In the genomic region with DNA sequence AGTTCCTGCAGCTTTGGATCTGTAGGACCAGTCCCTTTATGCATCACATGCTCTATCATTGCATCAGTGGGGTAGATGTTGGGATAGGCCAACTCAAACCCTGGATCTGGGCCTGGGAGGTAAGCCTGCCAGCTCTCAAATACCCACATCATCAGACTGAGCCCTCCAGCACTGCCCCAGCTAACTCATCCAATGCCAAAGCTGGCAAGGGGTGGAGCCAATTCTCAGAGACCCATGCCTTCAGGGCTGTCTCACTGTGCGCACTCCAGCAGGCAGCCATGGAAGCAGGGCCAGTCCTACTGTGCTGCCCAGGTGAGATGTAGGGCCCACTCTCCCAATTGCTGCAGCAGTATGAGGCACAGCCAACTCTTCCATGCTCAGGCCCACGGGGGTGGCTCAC, we compare ENCODE assay signal across 22 mouse cellular contexts.
"Had no signal": no experiment of that assay in that cellular context is flagged by ENCODE, and none has a peak within 500 bp of the region (broad histone marks: within the 10 kb centered on the region; RNA-seq: fewer than 3 reads in every experiment).

No protein-coding gene starts in this region.

- H3K4me3 ChIP-seq: left cerebral cortex, adult 2 months; midbrain, embryonic 12.5 days; myocyte; neural tube, embryonic 13.5 days; stomach, embryonic 15.5 days had no signal

- H3K4me1 ChIP-seq: midbrain, embryonic 12.5 days; neural tube, embryonic 13.5 days; stomach, embryonic 15.5 days had no signal

- DNase-seq: kidney, adult 18-20 months; kidney, postnatal 36 days; layer of hippocampus, postnatal 36 days; liver, postnatal 0 days; lung, embryonic 14.5 days; retina, postnatal 1 day; right cerebral cortex, postnatal 25 days; spleen, adult 18-20 months; thymus, adult 2 months; thymus, postnatal 14 days; thymus, postnatal 4 days had no signal

- H3K27me3 ChIP-seq: neural tube, embryonic 13.5 days; stomach, embryonic 15.5 days had no signal

- H3K4me2 ChIP-seq: liver, embryonic 11.5 days; lung, embryonic 14.5 days; midbrain, embryonic 12.5 days; neural tube, embryonic 13.5 days; stomach, embryonic 15.5 days had no signal

- H3K9me3 ChIP-seq: midbrain, embryonic 12.5 days; neural tube, embryonic 13.5 days; stomach, embryonic 15.5 days had no signal

- H3K9ac ChIP-seq: liver, embryonic 14.5 days; liver, postnatal 0 days; lung, embryonic 14.5 days; midbrain, embryonic 12.5 days; neural tube, embryonic 13.5 days; stomach, embryonic 15.5 days had no signal

- H3K36me3 ChIP-seq: midbrain, embryonic 12.5 days; neural tube, embryonic 13.5 days; stomach, embryonic 15.5 days had no signal

- H3K27ac ChIP-seq: left cerebral cortex, adult 2 months; liver, embryonic 14.5 days; macrophage; midbrain, embryonic 12.5 days; neural tube, embryonic 13.5 days; stomach, embryonic 15.5 days had no signal

- ATAC-seq: intestine, embryonic 16.5 days; liver, postnatal 0 days; lung, postnatal 0 days; midbrain, embryonic 16.5 days had no signal
